Mouse (Mus musculus): ENCODE results near the gene Tecpr2. TPM values are rescaled to one million over a fixed set of nuclear protein-coding genes. Genes with fewer than 3 reads are reported as not detected.

Tecpr2 gene
- total and polyA plus RNA-seq, 3 experiments = 5.8 to 5.9 TPM; not detected in 1

DNA sequence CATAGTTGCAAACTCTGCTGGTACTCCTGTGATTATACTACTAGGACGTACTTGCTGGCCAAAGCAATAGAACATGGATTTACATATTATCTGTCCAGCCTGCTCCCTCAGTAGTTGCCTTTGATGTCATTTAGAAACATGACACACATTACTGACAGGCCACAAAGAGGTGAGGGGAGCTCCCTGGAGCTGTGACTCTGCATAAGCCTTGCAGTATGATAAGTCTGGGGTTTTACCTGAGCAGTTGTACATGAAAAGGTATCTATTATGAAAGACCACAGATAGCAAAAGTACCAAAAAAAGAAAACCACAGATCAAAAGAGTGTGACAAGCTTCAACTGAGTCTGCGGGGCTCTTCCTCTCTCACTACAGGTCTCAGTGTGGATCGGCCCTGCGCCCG is 50.3 kb downstream of the Tecpr2 start:
- Histone ChIP-seq H3K36me3 (ENCODE audit: control insufficient read depth in 1 of 2, insufficient read depth in 2 of 2, low read length in 2 of 2) (peaks cover 0 to 1% of the 10 kb centered on the region in 2 experiments; a peak in 1 of 4 replicates), H3K27ac (ENCODE audit: control insufficient read depth, low read depth, low read length) (no peak overlapping the region), H3K9ac (ENCODE audit: control insufficient read depth, low read depth, low read length, poor library complexity, severe bottlenecking) (no peak overlapping the region), H3K27me3 (ENCODE audit: control insufficient read depth in 1 of 2, insufficient read depth in 2 of 2, low read length in 2 of 2) (no peaks in the 10 kb centered on the region), H3K4me1 (ENCODE audit: control insufficient read depth in 1 of 2, insufficient read depth in 2 of 2, low read length in 2 of 2) (no peaks in the 10 kb centered on the region), H3K4me3 (ENCODE audit: control insufficient read depth in 1 of 2, insufficient read depth in 1 of 2, low read depth in 2 of 2, low read length in 2 of 2) (no peak overlapping the region), H3K9me3 (replicated peaks; ENCODE audit: insufficient read depth, low read length) (no peaks in the 10 kb centered on the region), H3K79me2 (ENCODE audit: control insufficient read depth, insufficient read depth, low read length, poor library complexity) (no peaks in the 10 kb centered on the region)
- DNase-seq (ENCODE audit: low read depth, low spot score) = no peak
- no peak for TF ChIP-seq UBTF (IDR thresholded peaks at IDR 0.05; ENCODE audit: borderline replicate concordance, insufficient read depth, low read depth, low read length)
- no peak for TF ChIP-seq SIN3A (IDR thresholded peaks at IDR 0.05; ENCODE audit: low read length)
- no peak for TF ChIP-seq JUND (IDR thresholded peaks at IDR 0.05; ENCODE audit: low read depth, low read length)
- no peak for TF ChIP-seq TCF12 (IDR thresholded peaks at IDR 0.05; ENCODE audit: low read depth, low read length)
- TF ChIP-seq POLR2A (IDR thresholded peaks at IDR 0.05; ENCODE audit: control insufficient read depth in 1 of 2, insufficient read depth in 1 of 2, low read depth in 1 of 2, low read length in 2 of 2, poor library complexity in 1 of 2) = no peak
- no peak for TF ChIP-seq CHD1 (IDR thresholded peaks at IDR 0.05; ENCODE audit: low read depth, low read length)
- TF ChIP-seq USF2 (IDR thresholded peaks at IDR 0.05; ENCODE audit: borderline replicate concordance in 1 of 2, insufficient read depth in 1 of 2, low read depth in 1 of 2, low read length in 2 of 2) = no peak
- TF ChIP-seq MXI1 (IDR thresholded peaks at IDR 0.05; ENCODE audit: low read depth, low read length) = no peak
- TF ChIP-seq ETS1 (IDR thresholded peaks at IDR 0.05; ENCODE audit: low read depth, low read length) = no peak
- no peak for TF ChIP-seq KAT2A (conservative IDR thresholded peaks at IDR 0.05; ENCODE audit: low read depth, low read length)
- no peak for TF ChIP-seq EP300 (IDR thresholded peaks at IDR 0.05; ENCODE audit: low read depth in 1 of 2, low read length in 2 of 2)
- TF ChIP-seq MAZ (IDR thresholded peaks at IDR 0.05; ENCODE audit: low read depth, low read length) = no peak
- TF ChIP-seq MEF2A (IDR thresholded peaks at IDR 0.05; ENCODE audit: extremely low read depth, insufficient replicate concordance, low read depth, low read length, poor library complexity, severe bottlenecking) = no peak
- TF ChIP-seq ZKSCAN1 (IDR thresholded peaks at IDR 0.05; ENCODE audit: low read depth, low read length) = no peak
- TF ChIP-seq E2F4 (IDR thresholded peaks at IDR 0.05; ENCODE audit: borderline replicate concordance, low read depth, low read length) = no peak
- no peak for TF ChIP-seq CTCF (IDR thresholded peaks at IDR 0.05 in 2 of 3, conservative IDR thresholded peaks at IDR 0.05 in 1 of 3; ENCODE audit: control insufficient read depth in 1 of 3, insufficient read depth in 1 of 3, low read depth in 2 of 3, low read length in 3 of 3, poor library complexity in 1 of 3, severe bottlenecking in 1 of 3)
- TF ChIP-seq MYC (IDR thresholded peaks at IDR 0.05; ENCODE audit: low read depth, low read length) = no peak
- no peak for TF ChIP-seq ZC3H11A (IDR thresholded peaks at IDR 0.05; ENCODE audit: low read depth, low read length)
- TF ChIP-seq BHLHE40 (IDR thresholded peaks at IDR 0.05; ENCODE audit: borderline replicate concordance, low read depth, low read length) = no peak
- no peak for TF ChIP-seq MYB (IDR thresholded peaks at IDR 0.05; ENCODE audit: low read depth, low read length)

DNA sequence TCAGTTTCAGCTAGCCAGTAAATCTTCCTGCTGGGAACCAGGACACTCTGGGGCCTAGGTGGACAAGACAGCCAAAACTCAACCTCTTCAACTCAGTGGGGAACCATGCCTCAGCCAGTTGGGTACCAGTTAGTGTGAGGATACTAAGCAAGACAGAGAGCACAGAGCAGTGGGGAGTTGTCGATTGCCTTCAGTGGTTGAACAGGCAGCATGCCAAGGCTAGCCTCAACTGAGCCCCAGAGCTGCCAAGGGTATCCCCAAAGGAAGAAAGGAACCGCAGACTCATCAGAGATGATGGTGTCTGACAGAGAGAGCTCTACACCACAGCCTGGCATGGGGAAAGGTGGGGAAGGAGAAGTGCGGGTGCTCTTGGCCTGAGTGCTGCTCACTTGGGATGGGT is 51.8 kb downstream of the Tecpr2 start:
- Histone ChIP-seq H3K9me3 (replicated peaks; ENCODE audit: insufficient read depth, low read length) (no peaks in the 10 kb centered on the region), H3K4me3 (ENCODE audit: control insufficient read depth in 1 of 2, insufficient read depth in 1 of 2, low read depth in 2 of 2, low read length in 2 of 2) (no peak overlapping the region), H3K4me1 (ENCODE audit: control insufficient read depth in 1 of 2, insufficient read depth in 2 of 2, low read length in 2 of 2) (no peaks in the 10 kb centered on the region), H3K36me3 (ENCODE audit: control insufficient read depth in 1 of 2, insufficient read depth in 2 of 2, low read length in 2 of 2) (peaks cover 0 to 1% of the 10 kb centered on the region in 2 experiments; a peak in 1 of 4 replicates), H3K27ac (ENCODE audit: control insufficient read depth, low read depth, low read length) (no peak overlapping the region), H3K79me2 (ENCODE audit: control insufficient read depth, insufficient read depth, low read length, poor library complexity) (no peaks in the 10 kb centered on the region), H3K27me3 (ENCODE audit: control insufficient read depth in 1 of 2, insufficient read depth in 2 of 2, low read length in 2 of 2) (no peaks in the 10 kb centered on the region), H3K9ac (ENCODE audit: control insufficient read depth, low read depth, low read length, poor library complexity, severe bottlenecking) (no peak overlapping the region)
- TF ChIP-seq GATA1 (IDR thresholded peaks at IDR 0.05; ENCODE audit: low read depth, low read length) (no peak), MAFK (IDR thresholded peaks at IDR 0.05; ENCODE audit: borderline replicate concordance, low read depth, low read length) (no peak), BHLHE40 (IDR thresholded peaks at IDR 0.05; ENCODE audit: borderline replicate concordance, low read depth, low read length) (no peak), MYC (IDR thresholded peaks at IDR 0.05; ENCODE audit: low read depth, low read length) (no peak), RAD21 (IDR thresholded peaks at IDR 0.05; ENCODE audit: low read depth, low read length) (no peak), TBP (IDR thresholded peaks at IDR 0.05; ENCODE audit: low read depth, low read length) (no peak), MAX (IDR thresholded peaks at IDR 0.05; ENCODE audit: low read length) (no peak), POLR2AphosphoS5 (IDR thresholded peaks at IDR 0.05; ENCODE audit: borderline replicate concordance, low read depth, low read length) (no peak), UBTF (IDR thresholded peaks at IDR 0.05; ENCODE audit: borderline replicate concordance, insufficient read depth, low read depth, low read length) (no peak), MXI1 (IDR thresholded peaks at IDR 0.05; ENCODE audit: low read depth, low read length) (no peak), ETS1 (IDR thresholded peaks at IDR 0.05; ENCODE audit: low read depth, low read length) (no peak), JUND (IDR thresholded peaks at IDR 0.05; ENCODE audit: low read depth, low read length) (no peak), POLR2A (IDR thresholded peaks at IDR 0.05; ENCODE audit: control insufficient read depth in 1 of 2, insufficient read depth in 1 of 2, low read depth in 1 of 2, low read length in 2 of 2, poor library complexity in 1 of 2) (no peak), SMC3 (IDR thresholded peaks at IDR 0.05; ENCODE audit: low read depth, low read length) (no peak), CTCF (IDR thresholded peaks at IDR 0.05 in 2 of 3, conservative IDR thresholded peaks at IDR 0.05 in 1 of 3; ENCODE audit: control insufficient read depth in 1 of 3, insufficient read depth in 1 of 3, low read depth in 2 of 3, low read length in 3 of 3, poor library complexity in 1 of 3, severe bottlenecking in 1 of 3) (no peak), GABPA (IDR thresholded peaks at IDR 0.05; ENCODE audit: low read depth, low read length) (no peak), ELF1 (IDR thresholded peaks at IDR 0.05; ENCODE audit: low read depth, low read length) (no peak), TAL1 (IDR thresholded peaks at IDR 0.05; ENCODE audit: low read length) (no peak)
- DNase-seq (ENCODE audit: low read depth, low spot score) = no peak

Measured in MEL (cell line).